Mouse (Mus musculus) lung, postnatal 0 days (tissue): ENCODE measurements around the gene St7l. TPM values are rescaled to one million over a fixed set of nuclear protein-coding genes. Genes with fewer than 3 reads are reported as not detected.

Experiments
- ATAC-seq: fragments of 200-750 bp; cut with Nextera tagmentation; 2 replicates; pipeline ENCODE4 v1.8.0; 2017; ENCODE audit warnings: moderate library complexity
- DNase-seq: peaks from one replicate; pipeline ENCODE4 v3.0.0-alpha.2; 2016; ENCODE audit warnings: low spot score
- H3K27ac ChIP-seq: fragments of 300-500 bp; sonication (generic); 2 replicates; pipeline ENCODE4 v1.5.1; 2014; ENCODE audit warnings: antibody characterized with exemption, mild to moderate bottlenecking, low read length, mixed read lengths
- H3K27me3 ChIP-seq: fragments of 300-500 bp; sonication (generic); replicated peaks from 2 replicates; pipeline ENCODE4 v1.6.1; 2014; ENCODE audit warnings: low read length, mixed read lengths; ENCODE audit not compliant: insufficient read depth
- H3K36me3 ChIP-seq: fragments of 300-500 bp; sonication (generic); 2 replicates; pipeline ENCODE4 v1.6.1; 2014; ENCODE audit warnings: low read length, mixed read lengths; ENCODE audit not compliant: insufficient read depth
- H3K4me1 ChIP-seq: fragments of 300-500 bp; sonication (generic); 2 replicates; pipeline ENCODE4 v1.6.1; 2014; ENCODE audit warnings: antibody characterized with exemption, low read depth, low read length, mixed read lengths; ENCODE audit not compliant: insufficient read depth
- H3K4me2 ChIP-seq: fragments of 300-500 bp; sonication (generic); replicated peaks from 2 replicates; pipeline ENCODE4 v1.6.1; 2014; ENCODE audit warnings: low read depth, mild to moderate bottlenecking, low read length, moderate library complexity, mixed read lengths
- H3K4me3 ChIP-seq: fragments of 300-500 bp; sonication (generic); 2 replicates; pipeline ENCODE4 v1.5.1; 2014; ENCODE audit warnings: low read depth, low read length
- H3K9ac ChIP-seq: fragments of 300-500 bp; sonication (generic); replicated peaks from 2 replicates; pipeline ENCODE4 v1.6.1; 2014; ENCODE audit warnings: low read depth, mild to moderate bottlenecking
- H3K9me3 ChIP-seq: fragments of 300-500 bp; sonication (generic); 2 replicates; pipeline ENCODE4 v1.6.1; 2016; ENCODE audit warnings: low read length, mixed read lengths
- CTCF ChIP-seq: IDR thresholded peaks from 2 replicates; pipeline ENCODE4 v1.5.1; 2016; ENCODE audit warnings: antibody characterized with exemption, mild to moderate bottlenecking
- EP300 ChIP-seq: IDR thresholded peaks from 2 replicates; pipeline ENCODE4 v1.6.1; 2016; ENCODE audit warnings: antibody characterized with exemption, mild to moderate bottlenecking, control low read depth
- WGBS: fragments of 180-500 bp; shearing (Covaris S2); extraction: QIAGEN DNeasy Blood & Tissue Kit; methylation state at CpG from one replicate; pipeline ENCODE4 v1.1.7; 2014; 5-methylcytosine and 5-hydroxymethylcytosine counted together
- polyA plus RNA-seq: library from polyadenylated mRNA; unstranded; fragments of >200 nt; fragmentation: Nextera tagmentation; extraction: Ambion mirVana; gene quantifications from 2 replicates; pipeline ENCODE4 v1.2.1, GENCODE M21; 2015

The St7l gene
- polyA plus RNA-seq, 1 experiment from 2014 or later = 28.4 TPM

GRCm38 (mm10) chr3:104942682-104943081, 78.9 kb downstream of the St7l start:
- H3K9ac ChIP-seq = no peak overlapping the region
- DNase-seq = no peak
- H3K4me2 ChIP-seq = no peak overlapping the region
- H3K27me3 ChIP-seq = no peaks in the 10 kb centered on the region
- no peak for ATAC-seq
- no peaks in the 10 kb centered on the region for H3K36me3 ChIP-seq
- TF ChIP-seq CTCF (no peak), EP300 (no peak)
- H3K9me3 ChIP-seq = no peaks in the 10 kb centered on the region
- no peak overlapping the region for H3K4me3 ChIP-seq
- 65% methylated on average over 5 of the region's 5 CpGs for WGBS
- H3K4me1 ChIP-seq = no peaks in the 10 kb centered on the region
- H3K27ac ChIP-seq = no peak overlapping the region

- no peak overlapping the region for H3K27ac ChIP-seq
- TF ChIP-seq EP300 = no peak
- no peaks in the 10 kb centered on the region for H3K27me3 ChIP-seq
- no peak overlapping the region for H3K9ac ChIP-seq
- H3K4me2 ChIP-seq = no peak overlapping the region
- DNase-seq = no peak
- WGBS = 63% methylated on average over 8 of the region's 8 CpGs
- H3K36me3 ChIP-seq = no peaks in the 10 kb centered on the region
- H3K4me3 ChIP-seq = no peak overlapping the region
- ATAC-seq = no peak
- H3K4me1 ChIP-seq = no peaks in the 10 kb centered on the region
- H3K9me3 ChIP-seq = no peaks in the 10 kb centered on the region
These were observed 79.5 kb downstream of the St7l start for GRCm38 (mm10) chr3:104943333-104943732.

- Histone ChIP-seq H3K4me2 (no peak overlapping the region), H3K27ac (no peak overlapping the region), H3K36me3 (no peaks in the 10 kb centered on the region), H3K4me1 (no peaks in the 10 kb centered on the region), H3K4me3 (no peak overlapping the region), H3K9ac (no peak overlapping the region), H3K27me3 (no peaks in the 10 kb centered on the region), H3K9me3 (no peaks in the 10 kb centered on the region)
- 63% methylated on average over 9 of the region's 9 CpGs for WGBS
- DNase-seq (no peak), ATAC-seq (0 out of 2 replicates have a peak, but pooled peaks have one; percentile 40)
- TF ChIP-seq EP300 (no peak), CTCF (no peak)
These were observed 81.1 kb downstream of the St7l start for GRCm38 (mm10) chr3:104944894-104945293.

- WGBS = 92% methylated on average over 12 of the region's 12 CpGs
These were observed 87.1 kb downstream of the St7l start for GRCm38 (mm10) chr3:104950926-104951325.

GRCm38 (mm10) chr3:104952891-104953670, 89.3 kb downstream of the St7l start:
- no peaks in the 10 kb centered on the region for H3K4me1 ChIP-seq
- H3K4me2 ChIP-seq = no peak overlapping the region
- no peak for DNase-seq
- no peak overlapping the region for H3K9ac ChIP-seq
- peaks cover 7% of the 10 kb centered on the region; the same call in 1 of the 2 replicates for H3K36me3 ChIP-seq
- 78% methylated on average over 22 of the region's 23 CpGs for WGBS
- no peak overlapping the region for H3K27ac ChIP-seq
- TF ChIP-seq CTCF (no peak), EP300 (no peak)
- no peaks in the 10 kb centered on the region for H3K27me3 ChIP-seq
- no peak for ATAC-seq
- no peak overlapping the region for H3K4me3 ChIP-seq
- H3K9me3 ChIP-seq = no peaks in the 10 kb centered on the region

More at GRCm38 (mm10) chr3:104950926-104951325, 87.1 kb downstream of the St7l start:
- Histone ChIP-seq H3K9ac (no peak overlapping the region), H3K4me3 (no peak overlapping the region), H3K4me1 (no peaks in the 10 kb centered on the region), H3K9me3 (no peaks in the 10 kb centered on the region), H3K27me3 (no peaks in the 10 kb centered on the region), H3K27ac (no peak overlapping the region), H3K36me3 (peaks cover 7% of the 10 kb centered on the region; the same call in 1 of the 2 replicates), H3K4me2 (no peak overlapping the region)
- no peak for DNase-seq
- no peak for ATAC-seq
- no peak for TF ChIP-seq CTCF

- WGBS = 89% methylated on average over 3 of the region's 3 CpGs
These were observed 90.3 kb downstream of the St7l start for GRCm38 (mm10) chr3:104954137-104954536.

More at GRCm38 (mm10) chr3:104954137-104954536, 90.3 kb downstream of the St7l start:
- no peak overlapping the region for H3K9ac ChIP-seq
- no peaks in the 10 kb centered on the region for H3K4me1 ChIP-seq
- H3K27me3 ChIP-seq = no peaks in the 10 kb centered on the region
- H3K36me3 ChIP-seq = peaks cover 7% of the 10 kb centered on the region; the same call in 1 of the 2 replicates
- ATAC-seq (no peak), DNase-seq (no peak)
- H3K27ac ChIP-seq = no peak overlapping the region
- no peak overlapping the region for H3K4me2 ChIP-seq
- no peak for TF ChIP-seq CTCF
- TF ChIP-seq EP300 = no peak
- H3K9me3 ChIP-seq = no peaks in the 10 kb centered on the region
- H3K4me3 ChIP-seq = no peak overlapping the region
